Mouse (Mus musculus): ENCODE measurements around the gene Sf1. TPM values are rescaled to one million over a fixed set of nuclear protein-coding genes. Genes with fewer than 3 reads are reported as not detected.
A peak's percentile ranks its signal among the peaks of the same experiment; 100 is the strongest.

The Sf1 gene
- polyA plus RNA-seq, 1 experiment from 2014 or later = 107 TPM

GRCm38 (mm10) chr19:6343066-6343925, 20.2 kb upstream of the Sf1 start:
- H3K9me3 ChIP-seq = no peaks in the 10 kb centered on the region
- H3K4me3 ChIP-seq = no peak overlapping the region
- peaks cover 18% of the 10 kb centered on the region for H3K4me1 ChIP-seq (replicated peaks)
- ATAC-seq (ENCODE audit: low FRiP score) = no peak
- H3K4me2 ChIP-seq = no peak overlapping the region
- H3K27ac ChIP-seq = no peak overlapping the region; the same call in 1 of the 2 replicates
- H3K27me3 ChIP-seq = peaks cover 13% of the 10 kb centered on the region; the same call in 1 of the 2 replicates
- H3K9ac ChIP-seq = no peak overlapping the region
- peaks cover 82% of the 10 kb centered on the region for H3K36me3 ChIP-seq
- 88% methylated on average over 19 of the region's 19 CpGs for WGBS

GRCm38 (mm10) chr19:6343996-6344395, 19.5 kb upstream of the Sf1 start:
- ATAC-seq (ENCODE audit: low FRiP score) = no peak
- Histone ChIP-seq H3K36me3 (peaks cover 81% of the 10 kb centered on the region), H3K9ac (no peak overlapping the region), H3K4me1 (replicated peaks) (peaks cover 24% of the 10 kb centered on the region), H3K4me3 (no peak overlapping the region), H3K27ac (no peak overlapping the region; the same call in 1 of the 2 replicates), H3K9me3 (no peaks in the 10 kb centered on the region), H3K4me2 (no peak overlapping the region), H3K27me3 (peaks cover 13% of the 10 kb centered on the region; the same call in 1 of the 2 replicates)
- WGBS = 91% methylated on average over 5 of the region's 5 CpGs

- ATAC-seq (ENCODE audit: low FRiP score) = no peak
- H3K4me3 ChIP-seq = no peak overlapping the region
- H3K4me1 ChIP-seq (replicated peaks) = peaks cover 21% of the 10 kb centered on the region
- no peaks in the 10 kb centered on the region for H3K27me3 ChIP-seq
- H3K27ac ChIP-seq = no peak overlapping the region
- H3K36me3 ChIP-seq = peaks cover 83% of the 10 kb centered on the region
- H3K9ac ChIP-seq = no peak overlapping the region
- H3K9me3 ChIP-seq = no peaks in the 10 kb centered on the region
- H3K4me2 ChIP-seq = no peak overlapping the region
- WGBS = 93% methylated on average over 5 of the region's 5 CpGs
Observed at GRCm38 (mm10) chr19:6346023-6346422, 17.5 kb upstream of the Sf1 start.

- peaks cover 15% of the 10 kb centered on the region for H3K4me1 ChIP-seq (replicated peaks)
- peaks cover 89% of the 10 kb centered on the region for H3K36me3 ChIP-seq
- H3K27me3 ChIP-seq = no peaks in the 10 kb centered on the region
- H3K9ac ChIP-seq = no peak overlapping the region
- H3K27ac ChIP-seq = no peak overlapping the region
- no peak overlapping the region for H3K4me3 ChIP-seq
- H3K4me2 ChIP-seq = no peak overlapping the region
- no peak for ATAC-seq (ENCODE audit: low FRiP score)
- 92% methylated on average over 10 of the region's 10 CpGs for WGBS
- no peaks in the 10 kb centered on the region for H3K9me3 ChIP-seq
Observed at GRCm38 (mm10) chr19:6346661-6347060, 16.8 kb upstream of the Sf1 start.

- H3K9ac ChIP-seq = no peak overlapping the region
- H3K27ac ChIP-seq = no peak overlapping the region
- H3K4me2 ChIP-seq = no peak overlapping the region
- H3K4me3 ChIP-seq = no peak overlapping the region
- WGBS = 98% methylated on average over 4 of the region's 4 CpGs
- peaks cover 92% of the 10 kb centered on the region for H3K36me3 ChIP-seq
- no peaks in the 10 kb centered on the region for H3K9me3 ChIP-seq
- H3K4me1 ChIP-seq (replicated peaks) = peaks cover 14% of the 10 kb centered on the region
- no peaks in the 10 kb centered on the region for H3K27me3 ChIP-seq
- no peak for ATAC-seq (ENCODE audit: low FRiP score)
Observed at GRCm38 (mm10) chr19:6347615-6348014, 15.9 kb upstream of the Sf1 start.

GRCm38 (mm10) chr19:6348717-6349116, 14.8 kb upstream of the Sf1 start:
- Histone ChIP-seq H3K4me3 (no peak overlapping the region), H3K9me3 (no peaks in the 10 kb centered on the region), H3K36me3 (peaks cover 92% of the 10 kb centered on the region), H3K27me3 (no peaks in the 10 kb centered on the region), H3K4me1 (replicated peaks) (peaks cover 14% of the 10 kb centered on the region), H3K9ac (no peak overlapping the region), H3K27ac (peak overlapping the region; percentile 18; the same call in 1 of the 2 replicates), H3K4me2 (no peak overlapping the region)
- 61% methylated on average over 9 of the region's 9 CpGs for WGBS
- no peak for ATAC-seq (ENCODE audit: low FRiP score)

GRCm38 (mm10) chr19:6349215-6349983, 14.1 kb upstream of the Sf1 start:
- H3K9ac ChIP-seq = no peak overlapping the region
- 49% methylated on average over 14 of the region's 14 CpGs for WGBS
- H3K27me3 ChIP-seq = no peaks in the 10 kb centered on the region
- no peak for ATAC-seq (ENCODE audit: low FRiP score)
- H3K9me3 ChIP-seq = no peaks in the 10 kb centered on the region
- H3K27ac ChIP-seq = peak overlapping the region; percentile 37; the same call in 1 of the 2 replicates
- peaks cover 92% of the 10 kb centered on the region for H3K36me3 ChIP-seq
- H3K4me2 ChIP-seq = no peak overlapping the region
- H3K4me1 ChIP-seq (replicated peaks) = peaks cover 14% of the 10 kb centered on the region
- no peak overlapping the region for H3K4me3 ChIP-seq

- no peak overlapping the region for H3K4me2 ChIP-seq
- no peak overlapping the region for H3K9ac ChIP-seq
- H3K4me3 ChIP-seq = no peak overlapping the region
- H3K27ac ChIP-seq = no peak overlapping the region
- peaks cover 14% of the 10 kb centered on the region for H3K4me1 ChIP-seq (replicated peaks)
- no peaks in the 10 kb centered on the region for H3K9me3 ChIP-seq
- WGBS = 63% methylated on average over 14 of the region's 14 CpGs
- peaks cover 77% of the 10 kb centered on the region for H3K36me3 ChIP-seq
- H3K27me3 ChIP-seq = no peaks in the 10 kb centered on the region
- ATAC-seq (ENCODE audit: low FRiP score) = no peak
Observed at GRCm38 (mm10) chr19:6351431-6352106, 11.9 kb upstream of the Sf1 start.

- no peak overlapping the region for H3K27ac ChIP-seq
- H3K27me3 ChIP-seq = no peaks in the 10 kb centered on the region
- H3K4me1 ChIP-seq (replicated peaks) = peaks cover 14% of the 10 kb centered on the region
- H3K9me3 ChIP-seq = no peaks in the 10 kb centered on the region
- no peak for ATAC-seq (ENCODE audit: low FRiP score)
- H3K36me3 ChIP-seq = peaks cover 71% of the 10 kb centered on the region
- H3K9ac ChIP-seq = no peak overlapping the region
- H3K4me3 ChIP-seq = no peak overlapping the region
- 91% methylated on average over 2 of the region's 2 CpGs for WGBS
- H3K4me2 ChIP-seq = no peak overlapping the region
Observed at GRCm38 (mm10) chr19:6352107-6352505, 11.4 kb upstream of the Sf1 start.

- Histone ChIP-seq H3K4me2 (no peak overlapping the region), H3K27me3 (no peaks in the 10 kb centered on the region), H3K27ac (no peak overlapping the region; the same call in 1 of the 2 replicates), H3K4me1 (replicated peaks) (peaks cover 8% of the 10 kb centered on the region), H3K4me3 (no peak overlapping the region), H3K9ac (no peak overlapping the region), H3K9me3 (no peaks in the 10 kb centered on the region), H3K36me3 (peaks cover 54% of the 10 kb centered on the region)
- no peak for ATAC-seq (ENCODE audit: low FRiP score)
- WGBS = 82% methylated on average over 7 of the region's 7 CpGs
Observed at GRCm38 (mm10) chr19:6354030-6354429, 9.5 kb upstream of the Sf1 start.

- ATAC-seq (ENCODE audit: low FRiP score) = no peak
Observed at GRCm38 (mm10) chr19:6361291-6361690, 2.2 kb upstream of the Sf1 start.

GRCm38 (mm10) chr19:6363091-6363410, 439 bp upstream of the Sf1 start:
- Histone ChIP-seq H3K9me3 (no peaks in the 10 kb centered on the region), H3K9ac (peak overlapping the region; percentile 60; the same call in 1 of the 2 replicates), H3K27me3 (no peaks in the 10 kb centered on the region), H3K4me2 (peak overlapping the region; percentile 60), H3K36me3 (peaks cover 30% of the 10 kb centered on the region), H3K4me1 (replicated peaks) (peaks cover 33% of the 10 kb centered on the region), H3K27ac (peak overlapping the region; percentile 99), H3K4me3 (peak overlapping the region; percentile 91)
- under 1% methylated on average over 11 of the region's 11 CpGs for WGBS
- ATAC-seq (ENCODE audit: low FRiP score) = no peak

More at GRCm38 (mm10) chr19:6361291-6361690, 2.2 kb upstream of the Sf1 start:
- Histone ChIP-seq H3K27me3 (no peaks in the 10 kb centered on the region), H3K9me3 (no peaks in the 10 kb centered on the region), H3K4me3 (no peak overlapping the region), H3K4me2 (no peak overlapping the region), H3K4me1 (replicated peaks) (peaks cover 20% of the 10 kb centered on the region), H3K27ac (no peak overlapping the region), H3K36me3 (peaks cover 12% of the 10 kb centered on the region), H3K9ac (no peak overlapping the region)
- 94% methylated on average over 3 of the region's 3 CpGs for WGBS
